Comparison of ENCODE assay signal across 8 mouse cellular contexts in the genomic region with DNA sequence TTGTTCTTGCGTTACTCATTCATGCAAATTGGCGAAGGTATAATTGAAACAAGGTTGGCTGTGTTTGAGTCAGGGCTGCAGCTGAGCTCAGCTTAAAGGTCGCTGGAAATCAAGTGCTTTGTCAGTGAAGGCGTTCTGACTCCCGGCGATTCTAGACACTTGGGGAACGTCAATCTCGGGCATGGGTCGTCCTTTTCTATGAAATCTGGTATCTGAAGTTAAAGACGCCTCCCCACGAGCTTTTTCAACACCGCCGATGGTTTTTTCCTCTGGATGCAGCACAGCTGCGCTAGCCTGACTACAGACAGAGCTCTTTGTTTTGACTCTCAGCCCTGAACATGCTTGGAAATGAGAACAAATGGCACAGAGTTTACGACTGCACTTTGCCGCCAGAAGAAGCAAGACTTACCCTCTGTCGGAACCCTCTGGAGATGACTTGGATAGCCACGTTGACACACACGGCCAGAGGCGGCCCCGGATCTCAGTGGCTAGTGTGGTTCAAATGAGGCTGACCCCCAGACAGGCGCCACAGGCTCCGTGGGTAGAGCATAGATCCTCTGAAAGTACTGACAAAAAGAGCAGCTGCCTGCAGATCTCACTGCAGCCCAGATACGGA. TPM values are rescaled to one million over a fixed set of nuclear protein-coding genes. Genes with fewer than 3 reads are reported as not detected.
DNase-seq lines count a peak whose midpoint lies in the region; ATAC-seq and TF ChIP-seq lines count a peak whose summit lies in the region.

No protein-coding gene starts in this region.

- H3K27ac ChIP-seq in gastrocnemius, adult 2 months, result peak overlapping the region; percentile 96
- H3K27ac ChIP-seq in midbrain, embryonic 12.5 days (replicated peaks), result 0 out of 2 replicates have a peak overlapping the region, but pooled peaks have one; percentile 42
- no peak overlapping the region for H3K27ac ChIP-seq in midbrain, embryonic 11.5 days (ENCODE audit: low read depth, low read length)
- peak overlapping the region; percentile 48 for H3K27ac ChIP-seq in forebrain, postnatal 0 days (ENCODE audit: low read depth, low read length)

- no peaks in the 10 kb centered on the region for H3K27me3 ChIP-seq in midbrain, embryonic 12.5 days
- H3K27me3 ChIP-seq in midbrain, embryonic 11.5 days (ENCODE audit: control insufficient read depth, insufficient read depth, low read length), result no peaks in the 10 kb centered on the region
- no peaks in the 10 kb centered on the region for H3K27me3 ChIP-seq in forebrain, postnatal 0 days (ENCODE audit: insufficient read depth, low read length)
- no peaks in the 10 kb centered on the region for H3K27me3 ChIP-seq in myocyte (ENCODE audit: control insufficient read depth, insufficient read depth, insufficient read length)

- peak overlapping the region; percentile 71 for H3K4me3 ChIP-seq in gastrocnemius, adult 2 months
- no peak overlapping the region for H3K4me3 ChIP-seq in midbrain, embryonic 12.5 days
- no peak overlapping the region for H3K4me3 ChIP-seq in midbrain, embryonic 11.5 days (ENCODE audit: low read depth, low read length)
- H3K4me3 ChIP-seq in forebrain, postnatal 0 days (ENCODE audit: low read depth, low read length), result no peak overlapping the region
- H3K4me3 ChIP-seq in myocyte, result no peak overlapping the region

- H3K4me1 ChIP-seq in midbrain, embryonic 12.5 days, result peaks cover 13% of the 10 kb centered on the region
- no peaks in the 10 kb centered on the region for H3K4me1 ChIP-seq in midbrain, embryonic 11.5 days (ENCODE audit: control insufficient read depth, insufficient read depth, low read length)
- no peaks in the 10 kb centered on the region for H3K4me1 ChIP-seq in forebrain, postnatal 0 days (ENCODE audit: insufficient read depth)

- no peak overlapping the region for H3ac ChIP-seq in myocyte (ENCODE audit: control insufficient read depth, insufficient read length)

- no peak for TF ChIP-seq POLR2A in myocyte (IDR thresholded peaks at IDR 0.05; ENCODE audit: insufficient read length, low read depth)

- peaks cover 95% of the 10 kb centered on the region for H3K79me2 ChIP-seq in myocyte (ENCODE audit: control insufficient read depth, insufficient read depth)

- no peak overlapping the region for H3K4me2 ChIP-seq in midbrain, embryonic 12.5 days (replicated peaks)
- no peak overlapping the region for H3K4me2 ChIP-seq in midbrain, embryonic 11.5 days
- peak overlapping the region; percentile 15; the same call in 1 of the 2 replicates for H3K4me2 ChIP-seq in forebrain, postnatal 0 days (ENCODE audit: low read depth)
- H3K4me2 ChIP-seq in myocyte (ENCODE audit: low read depth), result peak overlapping the region; percentile 0

- no peak for ATAC-seq in midbrain, embryonic 12.5 days (ENCODE audit: low FRiP score, low read depth)
- no peak for ATAC-seq in midbrain, embryonic 11.5 days (ENCODE audit: low FRiP score)
- peak; percentile 63 for ATAC-seq in forebrain, postnatal 0 days

- 82% methylated on average over 24 of the region's 24 CpGs for WGBS in midbrain, embryonic 12.5 days
- 88% methylated on average over 24 of the region's 24 CpGs for WGBS in midbrain, embryonic 11.5 days
- WGBS in forebrain, postnatal 0 days, result 42% methylated on average over 24 of the region's 24 CpGs

- no peak for TF ChIP-seq CTCF in gastrocnemius, adult 2 months (IDR thresholded peaks at IDR 0.05)
- no peak for TF ChIP-seq CTCF in forebrain, postnatal 0 days (IDR thresholded peaks at IDR 0.05; ENCODE audit: low read depth)

- H3K9ac ChIP-seq in midbrain, embryonic 12.5 days (replicated peaks), result no peak overlapping the region
- H3K9ac ChIP-seq in midbrain, embryonic 11.5 days (ENCODE audit: low read length), result no peak overlapping the region
- H3K9ac ChIP-seq in forebrain, postnatal 0 days, result no peak overlapping the region

- DNase-seq in gastrocnemius, adult 2 months, result peak; percentile 69
- no peak for DNase-seq in gastrocnemius, postnatal 36 days
- DNase-seq in midbrain, embryonic 11.5 days (ENCODE audit: low spot score, missing footprints), result no peak
- peak; percentile 38 for DNase-seq in forebrain, postnatal 0 days
- no peak for DNase-seq in MN1 (ENCODE audit: low spot score)
- no peak for DNase-seq in urinary bladder, postnatal 36 days (ENCODE audit: low spot score in 2 of 2)

- no peaks in the 10 kb centered on the region for H3K9me3 ChIP-seq in midbrain, embryonic 12.5 days
- no peaks in the 10 kb centered on the region for H3K9me3 ChIP-seq in midbrain, embryonic 11.5 days (ENCODE audit: control insufficient read depth, low read length)
- no peaks in the 10 kb centered on the region for H3K9me3 ChIP-seq in forebrain, postnatal 0 days (ENCODE audit: low read length)

- H3K36me3 ChIP-seq in midbrain, embryonic 12.5 days, result peaks cover 73% of the 10 kb centered on the region
- H3K36me3 ChIP-seq in midbrain, embryonic 11.5 days (ENCODE audit: control insufficient read depth, insufficient read depth, low read length), result peaks cover 44% of the 10 kb centered on the region
- peaks cover 36% of the 10 kb centered on the region for H3K36me3 ChIP-seq in forebrain, postnatal 0 days (ENCODE audit: insufficient read depth)
- peaks cover 55% of the 10 kb centered on the region for H3K36me3 ChIP-seq in myocyte (ENCODE audit: control insufficient read depth, insufficient read depth)

- intact Hi-C loops in gastrocnemius, adult 2 months (cut with DNase I), result no loop called here
- intact Hi-C loops in gastrocnemius, postnatal 36 days (cut with DNase I), result no loop called here

TF ChIP-seq in myocyte, 11 proteins besides CTCF, POLR2A, EP300 and RAD21:
- TF ChIP-seq TCF3 (IDR thresholded peaks at IDR 0.05; ENCODE audit: insufficient read length, low read depth), result no peak
- TF ChIP-seq POLR2AphosphoS2 (IDR thresholded peaks at IDR 0.05; ENCODE audit: insufficient read length, low read depth), result peak; percentile 9
- no peak for TF ChIP-seq TCF12 (IDR thresholded peaks at IDR 0.05; ENCODE audit: insufficient read depth, poor library complexity, severe bottlenecking)
- TF ChIP-seq E2F4 (IDR thresholded peaks at IDR 0.05; ENCODE audit: insufficient read depth), result no peak
- no peak for TF ChIP-seq CEBPB (IDR thresholded peaks at IDR 0.05; ENCODE audit: insufficient read depth, poor library complexity, severe bottlenecking)
- TF ChIP-seq REST (IDR thresholded peaks at IDR 0.05; ENCODE audit: insufficient read depth, insufficient read length), result no peak
- TF ChIP-seq SRF (IDR thresholded peaks at IDR 0.05; ENCODE audit: control insufficient read depth, insufficient read length, low read depth), result no peak
- peak in 1 of 3 experiments; percentile 14 for TF ChIP-seq MYOD1 (IDR thresholded peaks at IDR 0.05; ENCODE audit: control insufficient read depth in 1 of 3, insufficient read length in 2 of 3, low read depth in 2 of 3)

RNA-seq across cellular contexts. Expression of a gene that starts 31.0 kb away (rescaled TPM):
- 100 to 1,000 TPM; 273 to 325 TPM for total RNA-seq in gastrocnemius, adult 2 months (2021)
- 100 to 1,000 TPM; 250 to 283 TPM for total RNA-seq in gastrocnemius, postnatal 36 days (2021)
- polyA plus RNA-seq in midbrain, embryonic 12.5 days (2016; fragmentation: Nextera tagmentation; extraction: Ambion mirVana), result 737 and 770 TPM in 2 replicates
- 812 and 869 TPM in 2 replicates for polyA plus RNA-seq in midbrain, embryonic 11.5 days (2014; fragmentation: Nextera tagmentation; extraction: Ambion mirVana)
- 391 and 472 TPM in 2 replicates for total RNA-seq in forebrain, postnatal 0 days (2014; rRNA removed)
- 180 and 278 TPM in 2 replicates for polyA plus RNA-seq in forebrain, postnatal 0 days (2015; fragmentation: Nextera tagmentation; extraction: Ambion mirVana)
- polyA plus RNA-seq in myocyte (2012; fragmentation: generic; extraction: Trizol), result 195 TPM

Comparison
In these comparisons a context has a peak if more than half of its experiments do, and no peak if none do; other contexts are left out.
1. DNase-seq: peak in gastrocnemius, adult 2 months (single experiment) and forebrain, postnatal 0 days (single experiment); none in gastrocnemius, postnatal 36 days (0 of 2), midbrain, embryonic 11.5 days (single experiment), MN1 (single experiment) and urinary bladder, postnatal 36 days (0 of 2).
2. H3K4me2 ChIP-seq: peak in forebrain, postnatal 0 days (single experiment) and myocyte (single experiment); none in midbrain, embryonic 12.5 days (single experiment) and midbrain, embryonic 11.5 days (single experiment).